Mouse (Mus musculus) embryonic facial prominence, embryonic 13.5 days (tissue): ENCODE measurements at regions not wholly inside any gene's neighbourhood (a gene's known extent, or its start where the extent isn't known, plus 50 kb on each side); places are given as distances from the start of the nearest gene placed in this dataset.

ENCODE experiments used
- ATAC-seq: fragments of 200-750 bp; cut with Nextera tagmentation; 2 replicates; pipeline ENCODE4 v1.8.0; 2017; ENCODE audit warnings: low read depth; ENCODE audit not compliant: insufficient number of reproducible peaks, insufficient read depth, low FRiP score, low TSS enrichment
- H3K27ac ChIP-seq: fragments of 300-500 bp; sonication (generic); 2 replicates; pipeline ENCODE4 v1.5.1; 2015; ENCODE audit warnings: moderate library complexity, mild to moderate bottlenecking, inconsistent platforms
- H3K27me3 ChIP-seq: fragments of 300-500 bp; sonication (generic); 2 replicates; pipeline ENCODE4 v1.6.1; 2015; ENCODE audit warnings: mild to moderate bottlenecking, inconsistent platforms
- H3K36me3 ChIP-seq: fragments of 300-500 bp; sonication (generic); 2 replicates; pipeline ENCODE4 v1.6.1; 2015; ENCODE audit warnings: mild to moderate bottlenecking, inconsistent platforms
- H3K4me1 ChIP-seq: fragments of 300-500 bp; sonication (generic); 2 replicates; pipeline ENCODE4 v1.6.1; 2015; ENCODE audit warnings: inconsistent platforms
- H3K4me2 ChIP-seq: fragments of 300-500 bp; sonication (generic); 2 replicates; pipeline ENCODE4 v1.6.1; 2015; ENCODE audit warnings: moderate library complexity, mild to moderate bottlenecking, inconsistent platforms
- H3K4me3 ChIP-seq: fragments of 300-500 bp; sonication (generic); 2 replicates; pipeline ENCODE4 v1.5.1; 2015; ENCODE audit warnings: mild to moderate bottlenecking, inconsistent platforms
- H3K9ac ChIP-seq: fragments of 300-500 bp; sonication (generic); 2 replicates; pipeline ENCODE4 v1.6.1; 2015; ENCODE audit warnings: mild to moderate bottlenecking, inconsistent platforms
- H3K9me3 ChIP-seq: fragments of 300-500 bp; sonication (generic); 2 replicates; pipeline ENCODE4 v1.6.1; 2016; ENCODE audit warnings: inconsistent platforms
- WGBS: fragments of 180-500 bp; shearing (Covaris S2); methylation state at CpG from one replicate; pipeline ENCODE4 v1.1.7; 2015; ENCODE audit warnings: mixed read lengths; 5-methylcytosine and 5-hydroxymethylcytosine counted together

- H3K4me1 ChIP-seq = peaks cover 8% of the 10 kb centered on the region
- no peaks in the 10 kb centered on the region for H3K36me3 ChIP-seq
- ATAC-seq = no peak
- 88% methylated on average over 6 of the region's 6 CpGs for WGBS
- no peaks in the 10 kb centered on the region for H3K27me3 ChIP-seq
- no peak overlapping the region for H3K4me3 ChIP-seq
- no peak overlapping the region for H3K4me2 ChIP-seq
- H3K9ac ChIP-seq = no peak overlapping the region
- no peak overlapping the region for H3K27ac ChIP-seq
- no peaks in the 10 kb centered on the region for H3K9me3 ChIP-seq
Measured at GRCm38 (mm10) chr2:51682177-51682576, 54.9 kb downstream of the Tas2r134 start.

GRCm38 (mm10) chr2:51682745-51683144, 55.4 kb downstream of the Tas2r134 start:
- ATAC-seq = no peak
- 88% methylated on average over 4 of the region's 4 CpGs for WGBS
- H3K9ac ChIP-seq = no peak overlapping the region
- H3K27ac ChIP-seq = no peak overlapping the region
- H3K4me1 ChIP-seq = peaks cover 8% of the 10 kb centered on the region
- no peaks in the 10 kb centered on the region for H3K9me3 ChIP-seq
- no peaks in the 10 kb centered on the region for H3K27me3 ChIP-seq
- no peak overlapping the region for H3K4me3 ChIP-seq
- no peak overlapping the region for H3K4me2 ChIP-seq
- no peaks in the 10 kb centered on the region for H3K36me3 ChIP-seq

GRCm38 (mm10) chr2:51705110-51705509, 77.8 kb downstream of the Tas2r134 start:
- Histone ChIP-seq H3K27me3 (no peaks in the 10 kb centered on the region), H3K4me2 (no peak overlapping the region), H3K27ac (no peak overlapping the region), H3K9me3 (no peaks in the 10 kb centered on the region), H3K4me3 (no peak overlapping the region), H3K4me1 (no peaks in the 10 kb centered on the region), H3K9ac (no peak overlapping the region), H3K36me3 (no peaks in the 10 kb centered on the region)
- ATAC-seq = no peak
- WGBS = 57% methylated on average over 5 of the region's 5 CpGs

GRCm38 (mm10) chr2:51708701-51709100, 81.4 kb downstream of the Tas2r134 start:
- H3K27ac ChIP-seq = no peak overlapping the region
- H3K9ac ChIP-seq = no peak overlapping the region
- WGBS = 59% methylated on average over 2 of the region's 2 CpGs
- no peaks in the 10 kb centered on the region for H3K27me3 ChIP-seq
- H3K36me3 ChIP-seq = no peaks in the 10 kb centered on the region
- ATAC-seq = no peak
- H3K4me2 ChIP-seq = no peak overlapping the region
- H3K4me1 ChIP-seq = no peaks in the 10 kb centered on the region
- H3K4me3 ChIP-seq = no peak overlapping the region
- no peaks in the 10 kb centered on the region for H3K9me3 ChIP-seq

- no peak for ATAC-seq
- WGBS = 94% methylated on average over 7 of the region's 7 CpGs
- Histone ChIP-seq H3K4me3 (no peak overlapping the region), H3K4me2 (no peak overlapping the region), H3K27me3 (no peaks in the 10 kb centered on the region), H3K36me3 (no peaks in the 10 kb centered on the region), H3K9ac (no peak overlapping the region), H3K9me3 (peaks cover 5% of the 10 kb centered on the region; the same call in 1 of the 2 replicates), H3K4me1 (no peaks in the 10 kb centered on the region), H3K27ac (no peak overlapping the region)
Measured at GRCm38 (mm10) chr2:51712611-51713010, 85.3 kb downstream of the Tas2r134 start.

- Histone ChIP-seq H3K4me3 (no peak overlapping the region), H3K27me3 (no peaks in the 10 kb centered on the region), H3K9ac (no peak overlapping the region), H3K36me3 (no peaks in the 10 kb centered on the region), H3K4me2 (no peak overlapping the region), H3K4me1 (0 out of 2 replicates have a peak, but pooled peaks cover 3% of the 10 kb centered on the region), H3K27ac (no peak overlapping the region), H3K9me3 (no peaks in the 10 kb centered on the region)
- WGBS = 49% methylated on average over 3 of the region's 3 CpGs
- no peak for ATAC-seq
Measured at GRCm38 (mm10) chr2:51730805-51731204, 103.5 kb downstream of the Tas2r134 start.

DNA sequence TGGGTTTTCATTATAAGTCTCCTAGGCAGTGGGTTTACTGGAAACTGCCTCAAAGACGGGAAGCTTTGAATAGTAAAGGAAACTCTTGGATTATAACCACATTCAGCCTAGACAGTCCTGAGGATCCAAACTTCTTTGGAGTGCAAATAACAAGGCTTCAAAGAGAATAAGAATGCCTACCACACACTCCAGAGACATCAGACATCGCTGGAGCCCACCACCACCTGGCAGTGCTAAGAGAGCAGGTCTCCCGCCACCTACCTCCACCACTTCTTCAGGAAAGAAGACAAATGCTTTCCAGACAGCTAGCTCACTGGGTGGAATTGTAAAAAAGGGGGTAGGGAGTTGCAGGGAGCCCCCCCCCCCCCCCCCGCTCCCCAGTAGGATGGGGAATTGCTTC, 104.4 kb downstream of the Tas2r134 start:
- no peak overlapping the region for H3K27ac ChIP-seq
- ATAC-seq = no peak
- no peaks in the 10 kb centered on the region for H3K36me3 ChIP-seq
- WGBS = 40% methylated on average over 4 of the region's 4 CpGs
- H3K27me3 ChIP-seq = no peaks in the 10 kb centered on the region
- H3K4me3 ChIP-seq = no peak overlapping the region
- no peaks in the 10 kb centered on the region for H3K9me3 ChIP-seq
- H3K4me1 ChIP-seq = peaks cover 3% of the 10 kb centered on the region; the same call in 1 of the 2 replicates
- H3K9ac ChIP-seq = no peak overlapping the region
- no peak overlapping the region for H3K4me2 ChIP-seq

GRCm38 (mm10) chr2:51732355-51732754, 105.0 kb downstream of the Tas2r134 start:
- Histone ChIP-seq H3K27me3 (no peaks in the 10 kb centered on the region), H3K9ac (no peak overlapping the region), H3K4me1 (peaks cover 3% of the 10 kb centered on the region; the same call in 1 of the 2 replicates), H3K27ac (no peak overlapping the region), H3K9me3 (no peaks in the 10 kb centered on the region), H3K4me2 (no peak overlapping the region), H3K4me3 (no peak overlapping the region), H3K36me3 (no peaks in the 10 kb centered on the region)
- 34% methylated on average over 2 of the region's 2 CpGs for WGBS
- ATAC-seq = no peak

DNA sequence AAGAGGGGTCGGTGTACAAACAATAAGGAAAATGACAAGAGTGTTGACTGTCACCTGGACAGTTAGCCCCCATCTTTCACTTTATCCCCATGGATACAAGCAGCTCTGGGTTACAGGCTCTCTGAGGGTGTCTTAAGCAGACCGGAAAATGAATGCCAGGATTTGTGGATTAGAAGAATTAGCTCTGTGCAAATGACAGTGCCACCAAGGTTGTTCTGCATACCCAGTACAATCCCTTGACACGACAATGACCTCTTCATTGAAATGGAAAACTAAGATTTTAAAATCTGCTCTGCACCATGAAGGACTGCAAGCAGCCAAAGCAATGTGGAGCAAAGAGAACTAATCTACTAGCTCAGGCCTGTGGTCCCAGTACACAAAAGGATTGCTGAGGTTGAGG, 105.9 kb downstream of the Tas2r134 start:
- Histone ChIP-seq H3K27me3 (no peaks in the 10 kb centered on the region), H3K36me3 (no peaks in the 10 kb centered on the region), H3K4me2 (no peak overlapping the region), H3K9ac (no peak overlapping the region), H3K4me1 (peaks cover 3% of the 10 kb centered on the region; the same call in 1 of the 2 replicates), H3K4me3 (no peak overlapping the region), H3K27ac (no peak overlapping the region), H3K9me3 (no peaks in the 10 kb centered on the region)
- 61% methylated on average over 3 of the region's 3 CpGs for WGBS
- ATAC-seq = no peak

DNA sequence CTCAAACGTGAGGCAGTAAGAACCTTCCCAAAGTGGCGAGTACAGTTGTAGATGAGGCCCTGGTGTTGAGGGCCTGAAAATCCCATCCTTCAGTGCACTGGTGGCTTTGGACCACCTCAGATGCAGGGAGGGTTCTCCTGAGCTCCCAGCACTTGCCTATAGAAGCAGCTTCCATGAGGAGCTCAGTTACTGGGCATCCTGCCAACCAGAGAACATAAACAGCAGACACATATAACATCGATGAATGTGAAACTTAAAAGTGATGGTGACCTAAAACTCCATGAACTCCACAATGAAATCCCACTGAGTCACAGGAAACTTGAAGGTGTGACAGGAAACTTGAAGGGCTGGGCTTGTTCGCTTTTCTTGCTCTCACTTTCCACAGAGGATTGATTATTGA, 109.1 kb downstream of the Tas2r134 start:
- 66% methylated on average over 4 of the region's 4 CpGs for WGBS
- H3K27ac ChIP-seq = no peak overlapping the region
- H3K36me3 ChIP-seq = no peaks in the 10 kb centered on the region
- no peaks in the 10 kb centered on the region for H3K9me3 ChIP-seq
- no peak overlapping the region for H3K4me3 ChIP-seq
- no peak for ATAC-seq
- peaks cover 3% of the 10 kb centered on the region; the same call in 1 of the 2 replicates for H3K4me1 ChIP-seq
- no peak overlapping the region for H3K9ac ChIP-seq
- no peak overlapping the region for H3K4me2 ChIP-seq
- no peaks in the 10 kb centered on the region for H3K27me3 ChIP-seq

DNA sequence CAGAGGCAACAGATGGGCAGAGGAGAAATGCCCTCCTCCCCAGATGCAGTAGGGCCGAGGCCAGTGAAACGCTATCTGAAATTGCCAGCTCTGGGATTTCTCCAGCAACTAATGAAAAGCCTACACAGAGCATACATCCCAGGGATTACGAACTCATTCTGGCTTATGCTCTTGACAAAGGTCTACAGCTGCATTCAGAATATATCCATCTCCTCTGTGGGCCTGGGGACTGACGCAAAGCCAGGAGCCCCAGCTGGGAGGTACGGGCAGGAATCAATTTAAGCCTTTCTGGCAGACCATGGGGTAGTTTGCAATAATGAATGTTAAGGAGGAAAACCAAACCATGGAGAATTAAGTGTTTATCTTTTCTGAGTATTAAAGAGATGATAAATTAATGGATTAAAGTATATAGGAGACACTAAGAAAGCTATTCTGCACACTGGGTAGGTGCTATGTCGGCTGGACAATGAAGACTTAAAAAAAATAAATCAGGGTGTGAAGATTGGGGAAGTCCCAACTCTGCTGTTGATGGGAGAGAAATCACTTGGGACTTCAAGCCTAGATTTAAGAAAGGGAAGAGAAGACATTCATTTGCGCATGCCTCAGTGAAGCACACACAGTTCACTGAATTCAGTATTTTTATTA, 120.5 kb downstream of the Tas2r134 start:
- H3K9me3 ChIP-seq = no peaks in the 10 kb centered on the region

GRCm38 (mm10) chr2:51749247-51749646, 121.9 kb downstream of the Tas2r134 start:
- ATAC-seq = no peak
- 62% methylated on average over 3 of the region's 3 CpGs for WGBS
- H3K36me3 ChIP-seq = no peaks in the 10 kb centered on the region
- no peak overlapping the region for H3K4me3 ChIP-seq
- no peaks in the 10 kb centered on the region for H3K9me3 ChIP-seq
- no peak overlapping the region for H3K4me2 ChIP-seq
- H3K4me1 ChIP-seq = 0 out of 2 replicates have a peak, but pooled peaks cover 8% of the 10 kb centered on the region
- no peaks in the 10 kb centered on the region for H3K27me3 ChIP-seq
- H3K9ac ChIP-seq = no peak overlapping the region
- H3K27ac ChIP-seq = no peak overlapping the region

More for the DNA sequence above, 120.5 kb downstream of the Tas2r134 start:
- no peak for ATAC-seq
- Histone ChIP-seq H3K9ac (no peak overlapping the region), H3K36me3 (no peaks in the 10 kb centered on the region), H3K4me1 (0 out of 2 replicates have a peak, but pooled peaks cover under 1% of the 10 kb centered on the region), H3K4me3 (no peak overlapping the region), H3K27me3 (no peaks in the 10 kb centered on the region), H3K4me2 (no peak overlapping the region), H3K27ac (no peak overlapping the region)
- WGBS = 81% methylated on average over 7 of the region's 7 CpGs
